Mouse (Mus musculus): ENCODE data around the gene Zmiz1. TPM values are rescaled to one million over a fixed set of nuclear protein-coding genes. Genes with fewer than 3 reads are reported as not detected.

The Zmiz1 gene
- polyA plus RNA-seq, 1 experiment from 2014 or later, result 26.3 TPM

GRCm38 (mm10) chr14:25701986-25702385 lies 243.0 kb downstream of the Zmiz1 start:
- no peak overlapping the region for H3K9ac ChIP-seq (ENCODE audit: low read length)
- no peaks in the 10 kb centered on the region for H3K9me3 ChIP-seq (replicated peaks; ENCODE audit: control insufficient read depth, low read length)
- no peaks in the 10 kb centered on the region for H3K27me3 ChIP-seq (ENCODE audit: control insufficient read depth, insufficient read depth, low read length)
- no peak for ATAC-seq (ENCODE audit: insufficient read depth, low FRiP score)
- H3K27ac ChIP-seq (ENCODE audit: low read length), result no peak overlapping the region
- no peaks in the 10 kb centered on the region for H3K4me1 ChIP-seq (ENCODE audit: control insufficient read depth, insufficient read depth, low read length)
- H3K4me2 ChIP-seq (ENCODE audit: low read depth, low read length), result no peak overlapping the region
- H3K4me3 ChIP-seq (replicated peaks; ENCODE audit: low read length), result no peak overlapping the region
- peaks cover 16% of the 10 kb centered on the region for H3K36me3 ChIP-seq (ENCODE audit: control insufficient read depth, insufficient read depth, low read length)

DNA sequence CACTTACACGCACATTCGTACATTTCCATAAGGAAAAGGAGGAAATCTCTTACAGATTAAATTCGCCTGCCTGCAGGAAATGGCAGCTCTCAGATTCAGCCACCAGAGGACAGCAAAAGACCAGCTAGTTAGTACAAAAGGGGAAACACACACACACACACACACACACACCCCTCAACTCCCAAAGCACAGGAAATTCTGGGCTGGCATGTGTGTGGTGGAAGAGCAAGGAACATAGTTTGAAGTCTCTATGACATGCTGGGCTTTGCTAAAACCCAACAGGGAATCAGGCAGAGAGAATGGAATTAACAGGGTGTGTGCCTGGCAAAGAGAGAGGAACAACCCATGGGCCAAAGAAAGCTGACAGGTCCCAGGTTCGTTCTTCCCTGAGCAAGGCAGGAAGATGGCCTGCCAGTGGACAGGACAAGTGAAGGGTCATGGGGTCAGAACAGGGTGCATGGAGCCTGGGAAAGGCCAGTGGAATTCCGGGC lies 248.8 kb downstream of the Zmiz1 start:
- peaks cover 38% of the 10 kb centered on the region for H3K4me1 ChIP-seq (ENCODE audit: control insufficient read depth, insufficient read depth, low read length)
- H3K4me2 ChIP-seq (ENCODE audit: low read depth, low read length), result no peak overlapping the region
- no peaks in the 10 kb centered on the region for H3K9me3 ChIP-seq (replicated peaks; ENCODE audit: control insufficient read depth, low read length)
- 47% methylated on average over 5 of the region's 5 CpGs for WGBS
- H3K36me3 ChIP-seq (ENCODE audit: control insufficient read depth, insufficient read depth, low read length), result no peaks in the 10 kb centered on the region
- H3K27ac ChIP-seq (ENCODE audit: low read length), result peak overlapping the region; percentile 72
- no peak overlapping the region for H3K9ac ChIP-seq (ENCODE audit: low read length)
- ATAC-seq (ENCODE audit: insufficient read depth, low FRiP score), result no peak
- no peak overlapping the region for H3K4me3 ChIP-seq (replicated peaks; ENCODE audit: low read length)
- no peaks in the 10 kb centered on the region for H3K27me3 ChIP-seq (ENCODE audit: control insufficient read depth, insufficient read depth, low read length)

- peak; percentile 6 for ATAC-seq (ENCODE audit: insufficient read depth, low FRiP score)
- H3K9ac ChIP-seq (ENCODE audit: low read length), result peak overlapping the region; percentile 48; the same call in 1 of the 2 replicates
- no peaks in the 10 kb centered on the region for H3K9me3 ChIP-seq (replicated peaks; ENCODE audit: control insufficient read depth, low read length)
- peak overlapping the region; percentile 72 for H3K27ac ChIP-seq (ENCODE audit: low read length)
- peaks cover 38% of the 10 kb centered on the region for H3K4me1 ChIP-seq (ENCODE audit: control insufficient read depth, insufficient read depth, low read length)
- H3K36me3 ChIP-seq (ENCODE audit: control insufficient read depth, insufficient read depth, low read length), result no peaks in the 10 kb centered on the region
- H3K4me2 ChIP-seq (ENCODE audit: low read depth, low read length), result no peak overlapping the region
- H3K4me3 ChIP-seq (replicated peaks; ENCODE audit: low read length), result no peak overlapping the region
- H3K27me3 ChIP-seq (ENCODE audit: control insufficient read depth, insufficient read depth, low read length), result no peaks in the 10 kb centered on the region
- WGBS, result 48% methylated on average over 4 of the region's 4 CpGs
Observed at GRCm38 (mm10) chr14:25708451-25708850, 249.5 kb downstream of the Zmiz1 start.

DNA sequence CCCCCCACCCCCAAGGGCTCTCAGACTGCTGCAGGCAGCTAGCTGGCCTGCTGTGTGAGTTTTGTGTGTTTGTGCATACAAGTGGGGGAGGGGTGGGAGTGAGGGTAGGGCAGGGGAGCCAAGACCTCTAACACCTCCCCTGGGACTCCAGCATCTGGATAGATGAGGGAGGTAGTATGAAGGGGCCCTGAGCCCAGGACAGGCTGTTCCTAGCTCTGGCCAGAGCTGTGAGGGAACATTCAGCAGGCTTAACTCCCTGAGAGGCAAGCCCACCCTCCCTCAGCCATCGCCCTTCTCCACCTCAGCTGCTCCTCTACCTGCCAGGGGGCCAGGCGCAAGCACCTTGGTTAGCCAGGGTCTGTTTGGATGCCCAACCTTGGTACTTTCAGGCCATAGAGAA lies 249.9 kb downstream of the Zmiz1 start:
- Histone ChIP-seq H3K9me3 (replicated peaks; ENCODE audit: control insufficient read depth, low read length) (no peaks in the 10 kb centered on the region), H3K4me3 (replicated peaks; ENCODE audit: low read length) (no peak overlapping the region), H3K9ac (ENCODE audit: low read length) (peak overlapping the region; percentile 48; the same call in 1 of the 2 replicates), H3K27ac (ENCODE audit: low read length) (peak overlapping the region; percentile 72), H3K36me3 (ENCODE audit: control insufficient read depth, insufficient read depth, low read length) (no peaks in the 10 kb centered on the region), H3K27me3 (ENCODE audit: control insufficient read depth, insufficient read depth, low read length) (no peaks in the 10 kb centered on the region), H3K4me2 (ENCODE audit: low read depth, low read length) (no peak overlapping the region), H3K4me1 (ENCODE audit: control insufficient read depth, insufficient read depth, low read length) (peaks cover 38% of the 10 kb centered on the region)
- WGBS, result 82% methylated on average over 2 of the region's 2 CpGs
- no peak; the same call in 1 of the 2 replicates for ATAC-seq (ENCODE audit: insufficient read depth, low FRiP score)

GRCm38 (mm10) chr14:25710073-25710472 lies 251.1 kb downstream of the Zmiz1 start:
- WGBS, result 44% methylated on average over 4 of the region's 4 CpGs
- H3K4me1 ChIP-seq (ENCODE audit: control insufficient read depth, insufficient read depth, low read length), result peaks cover 38% of the 10 kb centered on the region
- no peaks in the 10 kb centered on the region for H3K27me3 ChIP-seq (ENCODE audit: control insufficient read depth, insufficient read depth, low read length)
- 0 out of 2 replicates have a peak, but pooled peaks cover 5% of the 10 kb centered on the region for H3K36me3 ChIP-seq (ENCODE audit: control insufficient read depth, insufficient read depth, low read length)
- no peak overlapping the region for H3K4me2 ChIP-seq (ENCODE audit: low read depth, low read length)
- no peaks in the 10 kb centered on the region for H3K9me3 ChIP-seq (replicated peaks; ENCODE audit: control insufficient read depth, low read length)
- ATAC-seq (ENCODE audit: insufficient read depth, low FRiP score), result peak; percentile 25; the same call in 1 of the 2 replicates
- peak overlapping the region; percentile 84 for H3K27ac ChIP-seq (ENCODE audit: low read length)
- no peak overlapping the region for H3K9ac ChIP-seq (ENCODE audit: low read length)
- H3K4me3 ChIP-seq (replicated peaks; ENCODE audit: low read length), result no peak overlapping the region

GRCm38 (mm10) chr14:25710681-25711080 lies 251.7 kb downstream of the Zmiz1 start:
- 60% methylated on average over 4 of the region's 4 CpGs for WGBS
- Histone ChIP-seq H3K27me3 (ENCODE audit: control insufficient read depth, insufficient read depth, low read length) (no peaks in the 10 kb centered on the region), H3K36me3 (ENCODE audit: control insufficient read depth, insufficient read depth, low read length) (peaks cover 10% of the 10 kb centered on the region; the same call in 1 of the 2 replicates), H3K9me3 (replicated peaks; ENCODE audit: control insufficient read depth, low read length) (no peaks in the 10 kb centered on the region), H3K27ac (ENCODE audit: low read length) (peak overlapping the region; percentile 84), H3K4me2 (ENCODE audit: low read depth, low read length) (no peak overlapping the region), H3K4me3 (replicated peaks; ENCODE audit: low read length) (no peak overlapping the region), H3K9ac (ENCODE audit: low read length) (peak overlapping the region; percentile 3; the same call in 1 of the 2 replicates), H3K4me1 (ENCODE audit: control insufficient read depth, insufficient read depth, low read length) (peaks cover 38% of the 10 kb centered on the region)
- ATAC-seq (ENCODE audit: insufficient read depth, low FRiP score), result no peak

GRCm38 (mm10) chr14:25711177-25711576 lies 252.2 kb downstream of the Zmiz1 start:
- no peaks in the 10 kb centered on the region for H3K9me3 ChIP-seq (replicated peaks; ENCODE audit: control insufficient read depth, low read length)
- peak overlapping the region; percentile 27; the same call in 1 of the 2 replicates for H3K9ac ChIP-seq (ENCODE audit: low read length)
- peaks cover 38% of the 10 kb centered on the region for H3K4me1 ChIP-seq (ENCODE audit: control insufficient read depth, insufficient read depth, low read length)
- H3K4me2 ChIP-seq (ENCODE audit: low read depth, low read length), result no peak overlapping the region
- H3K4me3 ChIP-seq (replicated peaks; ENCODE audit: low read length), result no peak overlapping the region
- H3K27me3 ChIP-seq (ENCODE audit: control insufficient read depth, insufficient read depth, low read length), result no peaks in the 10 kb centered on the region
- peaks cover 10% of the 10 kb centered on the region; the same call in 1 of the 2 replicates for H3K36me3 ChIP-seq (ENCODE audit: control insufficient read depth, insufficient read depth, low read length)
- ATAC-seq (ENCODE audit: insufficient read depth, low FRiP score), result peak; percentile 79
- peak overlapping the region; percentile 84 for H3K27ac ChIP-seq (ENCODE audit: low read length)
- 17% methylated on average over 7 of the region's 7 CpGs for WGBS

GRCm38 (mm10) chr14:25711602-25712001 lies 252.6 kb downstream of the Zmiz1 start:
- 26% methylated on average over 8 of the region's 8 CpGs for WGBS
- Histone ChIP-seq H3K27me3 (ENCODE audit: control insufficient read depth, insufficient read depth, low read length) (no peaks in the 10 kb centered on the region), H3K36me3 (ENCODE audit: control insufficient read depth, insufficient read depth, low read length) (peaks cover 10% of the 10 kb centered on the region; the same call in 1 of the 2 replicates), H3K4me2 (ENCODE audit: low read depth, low read length) (no peak overlapping the region), H3K9me3 (replicated peaks; ENCODE audit: control insufficient read depth, low read length) (no peaks in the 10 kb centered on the region), H3K27ac (ENCODE audit: low read length) (peak overlapping the region; percentile 84), H3K4me1 (ENCODE audit: control insufficient read depth, insufficient read depth, low read length) (peaks cover 38% of the 10 kb centered on the region), H3K4me3 (replicated peaks; ENCODE audit: low read length) (no peak overlapping the region), H3K9ac (ENCODE audit: low read length) (peak overlapping the region; percentile 27; the same call in 1 of the 2 replicates)
- ATAC-seq (ENCODE audit: insufficient read depth, low FRiP score), result peak; percentile 39

GRCm38 (mm10) chr14:25713443-25713842 lies 254.5 kb downstream of the Zmiz1 start:
- WGBS, result 29% methylated on average over 4 of the region's 4 CpGs
- no peak overlapping the region for H3K27ac ChIP-seq (ENCODE audit: low read length)
- H3K9me3 ChIP-seq (replicated peaks; ENCODE audit: control insufficient read depth, low read length), result no peaks in the 10 kb centered on the region

More at GRCm38 (mm10) chr14:25713443-25713842, 254.5 kb downstream of the Zmiz1 start:
- peaks cover 46% of the 10 kb centered on the region for H3K4me1 ChIP-seq (ENCODE audit: control insufficient read depth, insufficient read depth, low read length)
- H3K9ac ChIP-seq (ENCODE audit: low read length), result no peak overlapping the region
- H3K36me3 ChIP-seq (ENCODE audit: control insufficient read depth, insufficient read depth, low read length), result peaks cover 10% of the 10 kb centered on the region; the same call in 1 of the 2 replicates
- H3K4me2 ChIP-seq (ENCODE audit: low read depth, low read length), result no peak overlapping the region
- H3K27me3 ChIP-seq (ENCODE audit: control insufficient read depth, insufficient read depth, low read length), result no peaks in the 10 kb centered on the region
- ATAC-seq (ENCODE audit: insufficient read depth, low FRiP score), result no peak
- H3K4me3 ChIP-seq (replicated peaks; ENCODE audit: low read length), result no peak overlapping the region

All from stomach, embryonic 16.5 days (tissue).